Mouse (Mus musculus) spleen, postnatal 4 days (tissue): Measurements from ENCODE around the gene 4931406P16Rik.
"Not testable (repeated sequence)": the region's sequence is repeated elsewhere in the genome, so short reads cannot be mapped to it uniquely, and the experiment has no call there.

Experiments used
- DNase-seq, 2 experiments: peaks; one replicate each; pipeline ENCODE4 v3.0.0; 2022; ENCODE audit warnings: low spot score in 2 of 2

Gene 4931406P16Rik

DNA sequence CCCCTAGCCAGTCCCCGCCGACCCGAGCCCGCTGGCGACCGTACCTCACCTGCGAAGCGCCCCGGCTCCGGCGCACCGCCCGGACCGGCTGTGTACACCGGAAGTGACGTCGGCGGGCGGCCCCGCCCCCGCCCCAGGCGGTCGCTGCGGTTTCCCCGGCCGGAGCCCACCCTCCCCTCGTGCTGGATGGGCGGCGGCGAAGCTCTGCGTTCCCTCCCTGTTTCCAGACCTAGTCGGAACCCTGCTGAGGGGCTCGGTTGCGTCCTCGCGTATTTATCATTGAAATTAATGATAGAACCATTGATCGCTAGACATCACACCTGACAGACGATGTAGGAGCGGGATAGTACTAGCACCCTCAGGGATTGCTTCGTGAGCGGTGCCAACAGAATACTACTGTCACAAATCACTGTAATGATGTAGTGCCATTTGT lies at the start of gene 4931406P16Rik:
Gene 4931406P16Rik (minus strand): TSS at position 109 of the 433 bp plus-strand sequence.
- DNase-seq, result peak; percentile 83 to 93

DNA sequence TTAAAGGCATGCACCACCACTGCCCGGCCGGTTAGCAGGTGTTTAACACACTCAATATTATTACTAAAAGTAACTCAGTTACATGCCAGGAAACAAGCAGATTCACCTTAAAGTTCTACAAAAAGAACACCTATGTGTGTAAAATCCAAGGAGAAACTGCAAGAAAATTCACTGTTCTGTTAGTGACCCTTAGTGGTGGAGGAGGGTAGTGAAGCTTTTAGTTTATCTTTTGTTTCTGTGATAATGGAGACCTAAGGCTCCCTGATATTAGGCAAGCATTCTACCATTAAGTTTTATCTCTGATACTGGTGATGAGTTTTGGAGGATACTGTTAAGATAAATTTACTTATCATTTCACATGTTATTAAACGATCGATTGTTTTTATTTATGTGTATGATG lies 42.3 kb upstream of the 4931406P16Rik start:
- no peak for DNase-seq

DNA sequence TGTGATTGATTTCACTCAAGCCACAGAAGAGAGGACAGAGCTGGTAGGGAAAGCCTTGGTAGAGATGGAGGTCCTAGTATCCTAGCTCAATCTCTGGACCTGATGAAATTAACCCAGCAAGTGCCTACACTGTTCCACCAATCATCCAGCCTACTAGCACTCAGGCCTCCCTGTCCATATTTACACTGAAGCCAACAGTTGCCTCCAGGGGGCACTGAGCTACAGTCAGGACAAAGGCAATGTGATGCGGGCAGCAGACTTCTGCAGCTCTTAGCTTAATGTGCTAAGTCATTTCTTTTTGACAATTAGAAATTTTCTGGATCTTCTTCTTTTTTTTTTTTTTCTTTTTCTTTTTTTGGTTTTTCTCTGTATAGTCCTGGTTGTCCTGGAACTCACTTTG lies 38.6 kb upstream of the 4931406P16Rik start:
- DNase-seq, result no peak

DNA sequence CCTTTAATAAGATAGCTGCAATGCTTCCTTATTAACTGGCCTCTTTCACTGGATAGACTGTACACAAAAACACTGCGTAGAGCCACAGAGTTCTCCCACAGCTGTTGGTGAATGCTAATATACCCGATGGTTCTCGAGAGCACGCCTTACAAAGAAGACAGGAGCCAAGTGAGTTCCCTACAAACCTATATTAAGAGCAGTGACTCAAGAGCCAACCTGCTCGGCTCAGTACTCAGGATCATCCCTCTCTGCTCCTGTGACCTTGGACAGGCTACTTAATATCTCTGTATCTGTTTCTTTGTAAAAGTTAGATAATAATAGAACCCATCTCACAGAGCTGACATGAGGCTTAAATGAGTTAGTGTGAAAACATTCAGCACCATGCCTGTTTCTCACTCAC lies 36.8 kb upstream of the 4931406P16Rik start:
- no peak for DNase-seq

DNA sequence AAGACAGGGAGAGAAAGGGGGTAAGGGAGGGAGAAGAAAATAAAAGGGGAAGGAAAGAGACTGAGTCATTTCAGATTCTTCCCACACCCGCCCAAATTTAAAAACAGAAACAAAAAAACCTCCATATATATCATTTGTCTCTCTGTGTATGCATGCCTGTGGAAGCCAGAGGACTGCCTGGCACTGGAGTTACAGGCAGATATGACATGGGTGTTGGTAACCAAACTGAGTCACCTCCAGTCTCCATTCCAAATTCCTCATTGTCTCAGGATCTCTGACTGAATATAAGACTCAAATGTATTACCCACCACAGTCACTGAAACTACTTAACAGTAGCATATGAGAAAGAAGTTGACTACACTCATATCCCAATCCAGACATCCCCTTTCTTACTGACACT lies 34.7 kb upstream of the 4931406P16Rik start:
- no peak for DNase-seq

DNA sequence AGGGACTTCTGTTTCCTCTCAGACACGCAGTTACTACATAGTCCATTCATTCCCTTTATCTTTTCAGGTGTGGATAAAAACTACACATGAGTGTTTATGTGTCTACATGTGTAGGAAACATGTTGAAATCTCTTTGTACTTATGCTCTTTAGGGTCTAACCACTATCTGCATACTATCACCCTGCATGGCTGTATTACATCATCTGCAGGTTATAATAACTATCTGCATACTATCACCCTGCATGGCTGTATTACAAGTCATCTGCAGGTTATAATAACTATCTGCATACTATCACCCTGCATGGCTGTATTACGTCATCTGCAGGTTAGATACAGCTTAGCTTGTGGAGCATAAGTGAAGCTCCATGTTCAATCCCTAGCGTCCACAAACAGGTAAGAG lies 33.7 kb upstream of the 4931406P16Rik start:
- no peak for DNase-seq

DNA sequence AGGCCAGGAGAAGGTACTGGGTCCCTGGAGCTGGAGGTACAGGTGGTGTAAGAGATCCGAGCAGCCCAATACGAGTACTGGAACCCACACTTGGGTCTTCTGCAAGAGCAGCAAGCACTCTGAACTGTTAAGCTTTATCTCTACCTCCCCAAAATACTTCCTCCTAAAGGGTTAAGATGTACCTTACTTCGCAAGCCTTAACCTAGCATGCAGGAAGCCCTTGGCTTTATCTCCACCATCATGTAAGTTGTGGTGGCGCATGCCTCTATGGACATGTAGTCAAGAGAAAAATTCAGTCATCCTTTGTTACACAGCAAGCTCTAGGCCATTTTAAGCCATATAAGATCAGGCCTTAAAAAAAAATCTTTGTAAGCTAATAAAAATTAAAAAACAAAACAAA lies 33.2 kb upstream of the 4931406P16Rik start:
- DNase-seq, result no peak

DNA sequence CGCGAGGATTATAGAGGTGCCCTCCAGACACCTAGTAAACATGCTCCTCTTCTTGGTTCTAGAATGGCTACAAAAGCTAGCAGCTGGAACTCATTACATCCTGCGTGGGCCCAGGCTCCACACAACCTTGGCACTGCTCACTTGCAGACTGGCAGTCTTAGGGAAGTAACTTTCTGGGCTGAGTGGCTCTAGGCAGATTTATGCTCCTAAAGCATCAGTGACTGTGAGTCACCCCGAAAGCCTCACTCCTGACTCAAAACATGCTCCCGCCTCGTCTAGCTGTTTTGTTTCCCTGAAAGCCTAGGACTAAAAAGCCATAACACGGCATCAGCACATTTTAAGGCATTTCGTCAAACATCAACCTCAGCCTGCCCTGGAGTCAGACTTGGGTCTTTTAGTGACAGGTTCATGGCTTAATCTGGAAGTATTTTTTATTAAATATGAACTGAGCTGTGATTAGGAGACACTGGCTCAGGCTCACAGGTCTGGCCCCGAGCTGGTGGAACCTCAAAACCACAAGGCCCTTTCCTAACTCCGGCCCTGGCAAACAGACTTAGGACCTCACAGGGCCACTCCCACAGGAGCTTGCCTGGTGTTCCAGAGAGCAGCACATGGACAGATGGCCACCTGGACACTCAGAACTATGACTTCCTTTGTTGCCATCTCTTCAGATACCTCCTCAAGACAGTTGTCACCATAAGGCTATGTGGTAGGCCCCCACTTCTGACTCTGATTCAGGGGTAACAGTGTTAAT lies 28.9 kb upstream of the 4931406P16Rik start:
- DNase-seq, result no peak

DNA sequence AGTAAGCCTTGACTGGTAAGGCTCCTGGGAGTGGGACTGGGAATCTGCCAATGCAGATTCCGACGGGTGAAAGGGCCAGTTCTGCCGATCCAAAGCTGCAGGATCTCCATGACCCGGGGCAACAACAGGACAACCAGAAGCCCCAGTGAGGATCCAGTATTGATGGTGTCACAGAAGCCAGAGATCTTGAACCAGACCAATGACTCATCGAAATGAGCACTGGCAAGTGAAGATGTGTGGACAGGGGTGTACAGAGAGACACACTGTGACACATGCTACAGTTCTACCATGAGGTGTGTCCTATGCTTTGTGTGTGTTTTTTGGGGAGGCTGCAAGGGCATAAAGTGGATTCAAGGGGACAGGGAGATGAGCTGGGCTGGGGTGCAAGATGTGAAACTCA lies 27.5 kb upstream of the 4931406P16Rik start:
- DNase-seq, result no peak

DNA sequence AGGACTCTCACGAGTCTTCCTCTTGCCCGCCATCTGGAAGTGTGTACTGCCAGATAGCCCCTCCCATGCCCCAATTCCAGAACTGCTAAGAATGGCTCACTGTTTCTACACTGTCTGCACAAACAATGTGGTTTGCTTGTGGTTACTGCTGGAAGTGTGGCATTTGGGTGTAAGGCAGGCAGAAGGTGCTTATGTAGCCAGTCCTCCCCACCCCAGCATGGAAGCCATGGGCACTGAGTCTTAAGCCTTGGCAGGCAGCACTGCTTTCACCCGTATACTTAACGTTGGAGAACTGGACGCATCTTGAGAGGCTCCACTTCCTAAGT lies 25.8 kb upstream of the 4931406P16Rik start:
- DNase-seq, result no peak

DNA sequence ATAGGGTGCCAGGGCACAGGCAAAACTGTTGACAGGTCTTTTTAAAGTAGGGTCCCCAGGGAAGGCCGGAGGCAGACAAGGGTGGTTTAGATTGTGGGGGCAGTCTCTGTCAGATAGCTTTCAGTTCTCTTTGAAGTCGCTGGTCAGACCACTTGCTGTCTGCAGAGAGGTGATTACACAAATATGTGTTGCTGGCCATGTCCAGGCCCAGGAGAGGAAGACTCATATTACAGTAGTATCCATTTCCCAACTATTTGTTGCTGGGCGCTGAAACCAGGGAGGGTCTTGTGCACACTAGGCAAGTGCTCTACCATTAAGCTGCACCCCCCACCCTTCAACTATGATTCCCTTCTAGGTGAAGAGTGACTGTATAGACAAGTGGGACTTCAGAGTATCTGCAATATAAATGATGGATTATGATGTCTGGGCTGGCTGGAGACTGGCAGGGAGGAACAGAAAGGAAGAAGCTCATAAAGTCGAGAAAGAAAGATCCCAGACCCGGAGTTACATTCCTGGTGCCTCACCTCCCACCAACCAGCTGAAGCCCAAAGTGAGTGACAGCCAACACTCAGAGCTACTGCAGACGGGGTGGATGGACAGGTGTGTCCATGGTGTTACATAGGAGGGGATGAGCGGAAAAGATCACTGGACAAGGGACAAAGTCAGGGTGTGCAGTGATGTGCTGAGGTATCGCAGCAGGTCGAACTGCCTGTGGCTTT lies 25.3 kb upstream of the 4931406P16Rik start:
- DNase-seq, result no peak

DNA sequence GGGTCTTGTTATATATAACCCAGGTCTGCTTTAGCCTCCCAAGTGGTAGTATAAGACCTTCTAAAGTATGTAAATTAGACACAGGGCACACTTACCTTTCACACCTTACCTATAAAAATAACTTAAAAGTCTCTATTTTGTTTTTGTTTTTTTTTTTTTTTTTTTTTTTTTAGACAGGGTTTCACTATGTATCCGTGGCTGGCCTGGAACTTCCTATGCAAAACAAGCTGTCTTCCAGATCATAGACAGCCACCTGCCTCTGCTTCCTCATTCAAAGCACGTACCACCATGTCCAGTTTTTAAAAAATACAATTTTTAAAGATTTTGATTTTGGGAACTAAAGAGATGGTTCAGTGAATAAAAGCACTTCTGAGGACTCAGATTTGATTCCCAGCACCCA lies 23.9 kb upstream of the 4931406P16Rik start:
- DNase-seq, result no peak

DNA sequence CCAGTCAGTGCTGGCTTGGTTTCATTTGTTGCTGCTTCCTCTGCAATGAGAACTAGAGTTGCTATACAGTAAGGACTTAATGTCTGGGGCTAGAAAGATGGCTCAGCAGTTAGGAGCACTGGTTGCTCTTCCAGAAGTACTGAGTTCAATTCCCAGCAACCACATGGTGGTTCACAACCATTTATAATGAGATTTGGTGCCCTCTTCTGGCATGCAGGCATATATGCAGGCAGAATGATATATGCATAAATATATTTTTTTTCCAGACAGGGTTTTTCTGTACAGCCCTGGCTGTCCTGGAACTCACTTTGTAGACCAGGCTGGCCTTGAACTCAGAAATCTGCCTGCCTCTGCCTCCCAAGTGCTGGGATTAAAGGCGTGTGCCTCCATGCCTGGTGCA lies 23.2 kb upstream of the 4931406P16Rik start:
- DNase-seq, result not testable (repeated sequence)

DNA sequence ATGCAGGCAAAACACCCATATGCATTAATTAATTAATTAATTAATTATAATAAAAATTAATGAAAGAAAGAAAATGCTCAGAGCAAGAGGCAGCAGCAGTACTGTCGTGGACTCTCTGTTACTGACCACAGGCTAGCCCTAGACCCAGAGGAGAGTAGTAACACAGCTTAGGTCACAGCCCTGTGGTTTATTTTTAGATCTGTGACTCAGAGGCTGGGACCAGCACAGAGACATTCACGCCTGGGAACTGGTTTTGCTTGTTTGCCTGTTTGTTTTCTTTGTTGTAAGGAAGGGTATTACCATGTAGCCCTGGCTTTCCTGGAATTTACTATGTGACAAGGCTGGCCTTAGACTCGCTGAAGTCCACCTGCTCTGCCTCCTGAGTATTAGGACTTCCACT lies 14.1 kb upstream of the 4931406P16Rik start:
- DNase-seq, result no peak

DNA sequence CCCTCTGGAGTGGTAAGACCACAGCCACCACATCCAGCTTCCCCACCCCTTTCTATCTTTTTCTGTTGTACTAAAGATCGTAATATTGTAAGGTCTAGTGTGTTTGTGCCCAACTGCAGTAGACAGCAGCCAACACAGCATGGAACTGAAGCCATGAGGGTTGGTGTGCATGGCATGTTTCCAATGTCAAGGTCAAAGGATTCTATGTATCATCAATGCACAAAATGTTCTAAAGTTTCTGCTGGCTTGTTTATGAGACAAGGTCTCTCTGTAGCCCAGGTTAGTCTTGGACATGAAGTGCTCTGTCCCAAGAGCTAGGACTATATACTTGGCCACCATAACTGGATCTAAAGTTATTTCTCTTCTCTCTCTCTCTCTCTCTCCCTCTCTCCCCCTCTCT lies 11.5 kb upstream of the 4931406P16Rik start:
- no peak for DNase-seq

DNA sequence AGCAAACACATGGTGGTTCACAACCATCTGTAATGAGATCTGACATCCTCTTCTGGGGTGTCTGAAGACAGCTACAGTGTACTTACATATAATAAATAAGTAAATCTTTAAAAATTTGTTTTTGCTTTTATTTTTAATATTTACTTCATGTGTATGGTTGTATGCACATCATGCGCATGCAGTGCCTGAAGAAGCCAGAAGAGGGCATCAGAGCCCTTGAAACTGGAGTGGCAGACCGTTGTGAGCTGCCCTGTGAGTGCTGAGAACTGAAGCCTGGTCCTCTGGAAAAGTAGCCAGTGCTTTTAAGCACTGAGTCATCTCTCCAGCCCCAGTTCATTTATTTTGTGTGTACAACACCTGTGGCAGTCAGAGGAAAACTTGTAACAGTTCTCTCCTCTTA lies 10.7 kb upstream of the 4931406P16Rik start:
- DNase-seq, result no peak

DNA sequence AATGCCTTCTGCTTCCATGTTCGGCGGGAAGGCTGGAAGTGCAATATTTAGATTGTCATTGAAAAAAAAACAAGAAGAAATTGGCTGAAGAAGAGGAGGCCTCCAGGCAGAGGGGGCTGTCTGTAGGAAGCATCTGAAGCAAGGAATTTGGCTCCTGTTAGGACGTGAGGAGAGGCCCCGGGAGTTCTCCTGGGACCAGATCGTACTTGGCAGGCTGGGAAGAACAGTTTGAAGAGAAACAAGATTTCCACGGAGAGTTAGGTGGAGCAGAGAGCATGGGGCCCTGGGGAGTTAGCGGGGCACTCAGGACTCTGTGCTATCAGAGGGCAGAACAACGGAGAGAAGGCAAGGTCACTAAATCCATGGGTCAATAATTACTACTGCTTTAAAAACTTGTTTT lies 10.0 kb upstream of the 4931406P16Rik start:
- DNase-seq, result no peak

DNA sequence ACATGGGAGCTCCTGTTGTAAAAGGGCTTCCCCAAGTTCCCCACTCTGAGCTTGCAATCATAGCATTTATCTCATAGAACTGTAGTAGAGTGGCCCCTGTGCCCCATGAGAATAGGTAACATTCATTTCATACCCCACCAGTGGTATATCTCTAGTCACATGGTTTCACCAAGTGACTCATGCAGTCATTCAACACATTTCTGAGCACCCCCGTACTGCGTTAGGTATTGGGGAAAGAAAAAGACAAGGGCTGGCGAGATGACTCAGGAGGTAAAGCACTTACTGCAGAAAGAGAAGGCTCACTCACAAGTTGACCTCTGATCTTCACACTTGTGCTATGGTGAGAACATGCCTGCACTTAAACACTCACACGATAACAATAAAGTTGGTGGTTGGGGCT lies 8.6 kb upstream of the 4931406P16Rik start:
- DNase-seq, result no peak

DNA sequence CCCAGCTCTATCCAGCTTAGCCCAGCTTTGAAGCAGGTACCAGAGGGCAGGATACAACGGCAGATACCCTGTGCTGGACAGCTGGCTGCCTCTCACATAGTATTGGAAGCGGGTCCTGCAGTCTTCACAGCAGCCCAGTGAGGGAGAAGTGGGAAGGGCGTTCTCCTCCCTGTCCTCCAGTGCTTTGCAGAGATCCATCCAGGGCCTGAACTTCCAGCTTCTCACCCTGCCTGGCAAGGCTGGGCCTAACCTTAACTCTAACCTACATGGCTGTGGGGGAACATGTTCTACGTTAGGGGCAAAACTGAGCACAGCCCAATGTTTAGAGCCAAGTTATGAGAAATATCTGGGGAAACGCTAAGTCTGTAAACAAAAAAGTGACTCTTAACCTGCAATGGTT lies 7.8 kb upstream of the 4931406P16Rik start:
- DNase-seq, result no peak

DNA sequence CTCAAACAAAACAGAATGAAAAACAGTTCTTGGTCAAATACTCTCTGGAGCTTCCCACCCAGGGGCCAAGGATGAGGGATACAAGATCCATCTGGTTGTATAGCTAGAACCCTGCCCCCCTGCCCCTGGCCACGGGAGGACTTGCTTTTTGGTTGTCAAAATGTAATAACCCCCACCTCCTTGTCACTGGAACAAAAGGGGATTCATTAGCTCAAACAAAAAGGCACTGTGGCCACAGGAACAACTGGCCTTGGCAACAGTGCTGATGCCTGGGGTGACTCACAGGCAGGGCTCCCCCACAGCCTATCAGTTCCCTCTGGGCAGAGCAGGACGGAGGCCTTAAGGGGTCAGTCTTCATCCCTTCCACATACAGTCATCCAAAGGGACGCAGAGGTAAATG lies 6.6 kb upstream of the 4931406P16Rik start:
- DNase-seq, result no peak

DNA sequence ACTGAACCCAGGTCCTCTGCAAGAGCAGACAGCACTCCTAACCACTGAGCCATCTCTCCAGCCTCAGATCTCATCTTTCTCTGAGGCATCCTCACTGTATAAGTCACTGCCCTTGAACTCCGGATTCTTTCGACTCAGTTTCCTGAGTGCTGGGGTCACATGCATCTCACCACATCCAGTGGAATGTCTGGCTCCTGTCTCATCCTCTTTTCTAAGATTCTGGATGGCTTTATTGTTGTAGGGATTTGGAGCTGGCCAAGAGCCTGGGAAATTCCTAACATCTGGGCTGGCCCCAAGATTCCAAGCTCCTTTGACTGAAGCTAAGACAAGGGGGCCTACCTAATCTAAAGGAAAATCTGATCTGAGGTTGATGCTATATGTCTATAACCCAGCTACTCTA lies 5.8 kb upstream of the 4931406P16Rik start:
- no peak for DNase-seq

DNA sequence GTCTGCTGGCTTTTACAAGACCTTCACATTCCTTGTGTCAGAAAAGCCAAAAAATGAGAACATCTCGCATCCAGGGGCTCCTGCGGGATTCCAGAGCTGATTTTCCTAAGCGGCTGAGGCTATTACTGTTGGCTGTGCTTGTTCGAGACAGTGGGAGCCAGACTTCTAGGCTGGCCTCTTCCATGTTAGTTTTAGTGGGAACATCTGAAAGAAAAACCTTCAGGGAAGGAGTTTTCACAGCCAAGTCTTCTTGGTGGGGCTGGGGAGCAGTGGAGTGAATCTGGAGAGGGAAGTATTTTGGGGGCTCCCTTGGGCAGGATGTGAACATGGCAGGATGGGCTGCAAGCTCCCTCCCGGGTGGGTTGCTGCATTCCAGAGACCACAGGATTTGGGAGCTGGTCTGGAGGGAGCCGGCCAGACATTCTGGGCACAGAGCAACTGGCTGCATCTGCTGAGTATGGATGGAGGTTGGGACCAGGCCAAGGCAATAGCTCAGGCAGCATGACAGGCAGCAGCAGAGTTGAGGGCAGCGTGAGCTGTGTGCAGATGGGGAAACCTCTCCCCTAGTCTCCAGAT lies 4.6 kb upstream of the 4931406P16Rik start:
- DNase-seq, result no peak

DNA sequence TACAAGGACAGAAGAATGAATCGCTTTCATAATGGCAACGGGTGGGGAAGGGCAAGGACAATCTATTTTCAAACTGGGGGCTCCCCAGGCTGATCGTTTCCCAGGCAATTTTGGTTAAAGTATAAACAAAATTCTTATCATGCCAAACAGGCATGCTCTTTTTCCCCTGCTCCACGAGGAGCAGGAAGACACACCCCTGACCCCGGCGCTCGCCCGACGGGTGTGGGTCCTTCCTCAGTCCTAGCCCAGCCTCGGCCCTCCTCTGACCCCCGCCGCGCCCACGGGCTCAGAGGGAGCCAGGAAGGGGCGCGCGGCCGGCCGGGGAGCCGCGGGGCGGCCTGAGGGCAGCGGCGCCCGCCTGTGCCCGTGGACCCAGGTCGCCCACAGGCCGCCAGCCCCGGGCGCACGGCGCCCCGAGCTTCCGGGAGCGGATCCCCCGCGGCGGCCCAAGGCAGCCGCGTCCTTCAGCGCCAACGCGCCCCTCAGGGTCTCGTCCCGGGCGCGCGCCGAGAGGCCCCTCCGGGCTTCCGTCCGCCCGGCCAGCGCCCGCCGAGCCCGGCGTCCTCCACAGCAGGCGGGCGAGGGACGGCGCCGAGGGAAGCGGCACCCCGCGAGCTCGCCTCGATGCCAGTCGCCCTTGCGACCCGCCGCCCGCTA lies 437 bp downstream of the 4931406P16Rik start:
- DNase-seq, result peak in 1 of 2 experiments; percentile 60
